Mouse (Mus musculus): ENCODE results near the gene Nppc.

Nppc gene

DNA sequence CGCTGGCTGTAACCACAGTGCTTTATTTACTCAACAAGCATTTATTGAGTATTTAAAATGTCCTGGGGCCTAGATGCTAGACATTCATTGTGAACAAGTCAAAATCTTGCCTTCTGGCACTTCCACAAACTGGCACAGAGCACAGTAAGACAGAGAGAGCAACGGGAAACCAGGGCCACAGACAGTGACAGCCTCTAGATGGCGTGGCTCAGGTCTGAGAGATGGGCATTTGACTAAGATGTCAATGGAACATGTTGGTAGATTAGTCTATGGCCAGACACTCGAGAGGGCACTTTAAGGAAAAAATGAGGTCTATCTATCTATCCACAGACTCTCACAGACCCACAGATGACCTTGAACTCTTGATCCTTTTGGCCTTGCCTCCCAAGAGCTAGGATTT is 17.7 kb downstream of the Nppc start:
- no peak for DNase-seq (ENCODE audit: low read depth, low spot score)

DNA sequence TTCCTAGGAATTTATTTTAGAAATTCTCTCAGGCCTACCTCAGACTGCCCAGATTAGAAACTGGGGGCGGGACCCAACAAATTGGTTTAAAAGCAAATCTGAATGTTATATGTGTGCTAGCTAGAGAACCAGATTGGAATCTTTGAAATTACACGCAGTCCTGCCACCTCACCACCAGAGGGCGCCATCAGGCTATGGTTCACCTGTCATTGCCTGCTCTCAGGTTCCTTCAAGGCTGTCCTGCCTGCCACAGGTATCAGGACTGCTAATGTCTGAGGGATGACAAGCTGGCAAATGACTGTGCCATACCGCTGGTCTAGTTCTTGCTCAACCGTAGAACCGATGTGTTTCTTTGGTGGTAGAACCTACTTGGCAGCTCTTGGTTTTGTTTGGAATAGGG is 20.1 kb downstream of the Nppc start:
- peak; percentile 77 for DNase-seq (ENCODE audit: low read depth, low spot score)

- no peak for DNase-seq (ENCODE audit: low read depth, low spot score)
Measured at GRCm38 (mm10) chr1:86647517-86647916, 22.9 kb downstream of the Nppc start.

DNA sequence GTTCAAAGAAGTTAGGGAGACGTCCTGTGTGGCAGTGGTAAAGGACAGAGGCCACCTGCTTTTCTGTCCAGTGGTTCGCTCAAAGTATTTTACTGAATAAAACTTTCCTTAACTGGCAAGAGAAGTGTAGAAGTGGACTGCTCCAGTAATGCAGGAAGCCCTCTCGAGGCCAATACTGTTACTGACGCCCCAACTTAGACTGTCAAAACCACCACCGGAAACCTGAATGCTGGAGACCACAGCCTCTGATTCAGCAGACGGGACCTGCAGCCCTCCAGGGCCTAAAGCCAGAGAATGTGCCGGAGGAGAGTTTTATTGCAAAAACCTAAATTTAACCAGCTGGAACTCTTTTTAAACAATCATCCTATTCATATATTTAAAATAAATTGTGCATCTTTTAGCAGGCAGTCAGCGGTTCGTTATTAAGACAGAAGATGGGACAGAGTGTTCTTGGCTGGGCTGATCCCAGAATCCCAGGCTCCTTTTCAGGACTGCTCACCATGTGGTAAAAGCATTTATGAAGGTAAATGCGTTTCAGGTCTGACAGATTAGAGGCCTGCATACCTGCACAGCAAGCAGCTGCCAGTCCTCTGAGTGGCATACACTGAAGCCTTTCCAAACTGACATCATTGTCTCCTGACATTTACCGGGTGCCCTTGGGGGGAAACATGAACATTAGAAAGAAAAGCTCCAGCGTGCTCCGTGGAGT is 27.1 kb downstream of the Nppc start:
- peak; percentile 46 for DNase-seq (ENCODE audit: low read depth, low spot score)

- no peak for DNase-seq (ENCODE audit: low read depth, low spot score)
Measured at GRCm38 (mm10) chr1:86634751-86635359, 35.5 kb downstream of the Nppc start.

GRCm38 (mm10) chr1:86633840-86634750 is 36.3 kb downstream of the Nppc start:
- no peak for DNase-seq (ENCODE audit: low read depth, low spot score)

- DNase-seq (ENCODE audit: low read depth, low spot score): no peak
Measured at GRCm38 (mm10) chr1:86633434-86633833, 36.9 kb downstream of the Nppc start.

DNA sequence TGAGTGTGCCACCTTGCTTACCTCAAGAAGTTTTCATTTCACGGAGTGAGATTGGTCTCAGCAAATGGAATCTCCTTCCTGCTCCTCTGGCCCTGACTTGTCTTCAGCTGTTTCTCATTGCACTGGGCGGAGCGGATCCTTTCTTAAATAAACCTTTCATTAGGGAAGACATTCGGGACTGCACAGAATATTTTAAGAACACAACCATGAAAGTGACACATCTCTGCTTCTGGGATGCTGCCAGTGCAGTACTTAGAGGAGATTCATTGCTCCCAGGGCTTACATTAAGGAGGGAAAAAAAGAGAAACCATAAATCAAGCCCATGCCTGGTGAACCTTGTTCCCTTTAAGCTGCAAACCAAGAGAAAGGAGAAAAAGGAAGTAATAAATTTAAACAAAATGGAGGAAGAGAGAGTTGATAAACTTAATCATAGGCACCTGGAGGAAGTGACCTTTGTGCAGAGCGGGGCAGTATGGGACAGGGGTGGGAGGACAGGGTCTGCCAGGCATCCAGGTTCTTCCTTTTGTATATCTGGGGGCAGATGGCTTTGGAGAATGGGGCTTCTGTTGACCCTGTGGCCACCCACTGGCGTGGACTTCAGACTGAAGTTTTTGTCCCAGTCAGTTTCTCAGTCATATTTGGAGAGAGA is 37.5 kb downstream of the Nppc start:
- no peak for DNase-seq (ENCODE audit: low read depth, low spot score)

GRCm38 (mm10) chr1:86630527-86630926 is 39.8 kb downstream of the Nppc start:
- no peak for DNase-seq (ENCODE audit: low read depth, low spot score)

GRCm38 (mm10) chr1:86629936-86630335 is 40.4 kb downstream of the Nppc start:
- DNase-seq (ENCODE audit: low read depth, low spot score): no peak

DNA sequence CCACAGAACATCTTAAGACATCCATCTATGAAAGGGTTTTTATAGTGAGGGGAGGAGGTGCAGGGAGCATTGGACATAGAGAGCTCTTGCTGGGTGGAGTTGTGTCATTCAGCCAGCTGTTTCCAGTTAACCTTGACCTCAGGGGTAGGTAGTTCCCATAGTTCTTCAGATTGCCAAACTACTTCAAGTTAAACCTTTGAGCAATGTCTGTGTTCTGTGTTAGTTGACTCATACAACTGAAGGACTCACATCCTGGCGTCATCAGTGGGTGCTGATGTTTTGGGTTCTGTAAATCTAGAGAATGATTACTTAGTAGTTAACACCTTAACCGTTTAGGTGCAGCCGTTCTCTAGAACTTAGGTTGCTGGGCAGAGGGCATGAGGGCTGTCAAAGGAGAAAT is 42.1 kb downstream of the Nppc start:
- no peak for DNase-seq (ENCODE audit: low read depth, low spot score)

DNA sequence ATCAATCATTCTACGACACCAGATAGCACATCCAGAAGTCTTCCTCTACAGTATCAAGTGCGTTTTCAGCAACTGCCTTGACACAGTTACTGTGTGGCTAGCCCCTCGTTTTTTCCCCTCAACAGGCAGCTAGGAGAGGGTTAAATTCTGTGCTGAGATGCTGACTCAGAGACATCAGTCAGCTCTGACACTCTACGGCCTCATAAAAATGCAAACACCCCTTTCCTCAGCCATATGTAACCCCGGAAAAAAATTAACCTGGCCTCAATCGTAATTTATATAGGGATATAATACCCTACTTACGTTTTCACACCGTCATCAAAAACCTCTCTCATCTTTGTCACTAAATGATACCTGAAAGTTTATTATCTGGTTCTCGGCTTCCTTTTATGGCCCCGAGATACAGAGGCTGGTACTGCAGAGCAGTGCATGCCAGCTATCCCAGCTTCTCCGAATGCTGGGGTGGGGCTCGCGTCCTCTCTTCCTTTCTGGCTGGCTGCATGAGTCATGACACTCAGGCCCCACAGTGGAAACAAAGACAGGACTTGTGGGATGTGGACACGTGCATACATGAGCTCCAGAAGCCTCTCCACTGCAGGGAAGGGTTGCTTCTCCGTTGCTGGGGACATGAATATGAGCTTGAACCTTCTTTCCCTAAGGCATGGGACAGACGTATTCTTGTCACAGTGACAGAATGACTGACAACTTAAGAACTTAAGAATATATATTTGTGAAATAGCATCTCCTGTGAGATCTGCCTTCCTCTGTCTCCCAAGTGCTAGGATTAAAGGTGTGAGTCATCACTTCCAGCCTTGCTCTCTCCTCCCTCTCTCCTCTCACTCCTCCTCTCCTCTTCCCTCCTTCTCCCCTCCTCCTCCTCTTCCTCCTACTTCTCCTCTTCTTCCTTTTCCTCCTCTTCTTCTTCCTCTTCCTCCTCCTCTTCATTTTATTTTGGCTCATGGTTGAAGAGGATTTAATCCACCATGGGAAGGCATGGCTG is 47.1 kb downstream of the Nppc start:
- no peak for DNase-seq (ENCODE audit: low read depth, low spot score)

DNA sequence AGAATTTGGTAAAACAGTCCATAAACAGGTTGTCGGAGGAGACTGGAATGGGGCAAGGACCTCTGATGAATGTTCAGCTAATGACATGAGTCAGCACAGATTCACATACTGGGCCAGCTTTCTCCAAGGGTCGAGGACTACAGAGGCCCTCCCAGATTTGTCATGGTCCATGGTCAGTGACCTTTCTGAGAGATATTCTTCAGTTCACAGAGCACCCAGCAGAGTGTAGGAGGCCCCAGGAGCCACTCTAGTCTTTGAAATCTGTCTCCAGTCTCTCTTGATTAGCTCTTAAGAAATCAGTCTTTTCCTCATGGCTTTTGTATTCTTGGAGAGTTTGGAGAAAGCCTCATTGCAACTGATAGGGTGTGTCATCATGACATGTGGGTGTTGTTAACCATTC is 48.1 kb downstream of the Nppc start:
- no peak for DNase-seq (ENCODE audit: low read depth, low spot score)

DNA sequence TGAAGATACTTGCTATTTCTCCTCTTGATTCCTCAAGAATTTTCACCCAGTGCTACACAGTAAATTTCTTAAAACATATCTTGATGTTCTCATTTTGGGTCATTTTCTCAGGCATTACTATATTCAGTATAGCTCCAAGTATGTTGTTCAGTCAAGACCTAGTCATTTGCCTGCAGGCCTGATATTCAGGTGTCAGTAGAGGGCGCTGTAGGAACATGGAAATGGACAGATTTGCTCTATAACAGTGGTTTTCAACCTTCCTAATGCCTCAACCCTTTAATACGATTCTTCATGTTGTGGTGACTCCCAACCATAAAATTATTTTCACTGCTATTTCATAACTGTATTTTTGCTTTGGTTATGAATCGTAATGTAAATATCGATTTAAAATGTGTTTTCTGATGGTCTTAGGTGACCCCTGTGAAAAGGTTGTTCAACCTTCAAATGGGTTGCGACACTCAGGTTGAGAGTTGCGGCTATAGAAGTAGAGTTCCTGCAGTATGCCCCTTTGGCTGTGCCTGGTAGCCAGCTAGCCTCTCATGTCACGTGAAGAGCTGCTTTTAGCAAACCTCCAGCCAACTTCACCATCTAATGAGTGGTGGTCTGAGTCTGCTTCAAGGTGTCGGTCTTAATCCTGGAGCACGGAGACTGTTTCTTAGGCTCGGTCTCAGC is 51.8 kb downstream of the Nppc start:
- peak; percentile 72 for DNase-seq (ENCODE audit: low read depth, low spot score)
